Mouse (Mus musculus) stomach, embryonic 16.5 days (tissue): ENCODE data around the gene Nrm. TPM values are rescaled to one million over a fixed set of nuclear protein-coding genes. Genes with fewer than 3 reads are reported as not detected.

Experiments
- ATAC-seq: fragments of 200-750 bp; cut with Nextera tagmentation; 2 replicates; pipeline ENCODE4 v1.8.0; 2017; ENCODE audit warnings: moderate number of reproducible peaks, moderate TSS enrichment; ENCODE audit not compliant: insufficient read depth, low FRiP score
- H3K27ac ChIP-seq: fragments of 300-500 bp; sonication (generic); 2 replicates; pipeline ENCODE4 v1.5.1; 2014; ENCODE audit warnings: low read length
- H3K27me3 ChIP-seq: fragments of 300-500 bp; sonication (generic); 2 replicates; pipeline ENCODE4 v1.6.1; 2014; ENCODE audit warnings: low read length, control low read depth, mixed read lengths; ENCODE audit not compliant: control insufficient read depth, insufficient read depth
- H3K36me3 ChIP-seq: fragments of 300-500 bp; sonication (generic); 2 replicates; pipeline ENCODE4 v1.6.1; 2014; ENCODE audit warnings: low read length; ENCODE audit not compliant: control insufficient read depth, insufficient read depth
- H3K4me1 ChIP-seq: fragments of 300-500 bp; sonication (generic); 2 replicates; pipeline ENCODE4 v1.6.1; 2014; ENCODE audit warnings: low read length, control low read depth, mixed read lengths; ENCODE audit not compliant: control insufficient read depth, insufficient read depth
- H3K4me2 ChIP-seq: fragments of 300-500 bp; sonication (generic); 2 replicates; pipeline ENCODE4 v1.6.1; 2014; ENCODE audit warnings: low read depth, low read length, mixed read lengths
- H3K4me3 ChIP-seq: fragments of 300-500 bp; sonication (generic); replicated peaks from 2 replicates; pipeline ENCODE4 v1.5.1; 2014; ENCODE audit warnings: mild to moderate bottlenecking, low read length
- H3K9ac ChIP-seq: fragments of 300-500 bp; sonication (generic); 2 replicates; pipeline ENCODE4 v1.6.1; 2014; ENCODE audit warnings: low read length
- H3K9me3 ChIP-seq: fragments of 300-500 bp; sonication (generic); replicated peaks from 2 replicates; pipeline ENCODE4 v1.6.1; 2016; ENCODE audit warnings: low read length, control low read depth; ENCODE audit not compliant: control insufficient read depth
- WGBS: fragments of 180-500 bp; shearing (Covaris S2); extraction: QIAGEN DNeasy Blood & Tissue Kit; methylation state at CpG from one replicate; pipeline ENCODE4 v1.1.7; 2014; 5-methylcytosine and 5-hydroxymethylcytosine counted together
- polyA plus RNA-seq: library from polyadenylated mRNA; unstranded; fragments of >200 nt; fragmentation: Nextera tagmentation; extraction: Ambion mirVana; gene quantifications from 2 replicates; pipeline ENCODE4 v1.2.1, GENCODE M21; 2015

Gene Nrm
- polyA plus RNA-seq, 1 experiment from 2014 or later: 48.9 TPM

DNA sequence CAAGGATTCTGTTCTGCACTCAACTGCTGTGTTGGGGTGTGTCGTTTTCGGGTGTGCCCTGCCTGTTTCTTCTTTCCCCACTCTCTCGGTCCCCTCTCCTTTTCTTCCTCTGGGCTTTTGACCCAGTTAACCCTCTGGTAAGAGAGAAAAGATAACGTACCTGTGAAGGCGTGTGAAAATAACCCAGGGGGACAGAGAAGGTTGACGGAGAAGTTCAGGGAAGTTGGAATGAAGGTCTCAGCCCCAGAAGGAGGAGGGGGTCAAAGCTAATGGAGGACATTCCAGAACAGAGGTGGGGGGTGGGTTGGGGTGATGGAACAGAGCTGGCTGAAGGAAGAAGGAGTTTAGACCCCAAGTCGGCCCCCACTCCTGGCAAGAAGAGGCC, 7.8 kb downstream of the Nrm start:
- H3K4me2 ChIP-seq: peak overlapping the region; percentile 90
- WGBS: 4% methylated on average over 7 of the region's 7 CpGs
- ATAC-seq: no peak
- peak overlapping the region; percentile 85 for H3K9ac ChIP-seq
- peaks cover 6% of the 10 kb centered on the region; the same call in 1 of the 2 replicates for H3K36me3 ChIP-seq
- peaks cover 54% of the 10 kb centered on the region for H3K4me1 ChIP-seq
- peak overlapping the region; percentile 99 for H3K27ac ChIP-seq
- peak overlapping the region; percentile 74 for H3K4me3 ChIP-seq
- no peaks in the 10 kb centered on the region for H3K27me3 ChIP-seq
- peaks cover 5% of the 10 kb centered on the region; the same call in 1 of the 2 replicates for H3K9me3 ChIP-seq

DNA sequence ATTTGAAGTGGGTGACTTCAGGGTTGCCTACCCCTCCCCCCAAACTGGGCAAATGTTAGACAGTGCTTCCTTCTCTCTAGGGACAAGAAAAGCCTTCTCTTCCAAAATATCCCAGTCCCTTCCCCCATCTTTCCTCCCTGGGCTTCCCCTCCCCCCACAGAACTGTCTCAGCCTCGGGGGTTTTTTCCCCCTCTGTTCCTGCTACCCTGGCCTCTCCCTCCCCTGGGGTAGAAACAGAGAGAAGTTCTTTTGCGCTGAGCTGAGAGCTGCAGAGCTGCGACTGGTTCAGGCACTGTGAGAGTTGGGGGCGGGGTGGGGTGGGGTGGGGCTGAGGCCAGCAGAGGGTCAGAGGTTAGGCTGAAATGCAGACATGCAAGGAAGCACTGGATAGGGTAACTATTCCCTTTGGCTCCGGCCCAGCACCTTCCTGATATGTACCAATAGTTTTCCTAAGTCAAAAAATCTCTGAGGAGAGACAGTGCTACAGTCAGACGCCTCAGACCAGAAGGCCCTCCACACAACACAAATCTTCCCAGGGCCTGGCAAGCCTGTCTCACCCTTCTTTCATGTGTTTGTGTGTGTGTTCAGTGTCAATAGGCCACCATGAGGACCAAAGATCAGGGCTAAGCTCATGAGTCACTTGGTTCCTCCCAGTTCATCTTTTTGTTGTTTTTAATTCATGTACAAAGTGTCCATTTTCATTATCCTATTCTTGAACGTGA, 8.4 kb downstream of the Nrm start:
- H3K9me3 ChIP-seq: peaks cover 5% of the 10 kb centered on the region; the same call in 1 of the 2 replicates
- H3K4me3 ChIP-seq: peak overlapping the region; percentile 74
- H3K27ac ChIP-seq: peak overlapping the region; percentile 99
- WGBS: 2% methylated on average over 7 of the region's 7 CpGs
- peaks cover 6% of the 10 kb centered on the region; the same call in 1 of the 2 replicates for H3K36me3 ChIP-seq
- H3K9ac ChIP-seq: peak overlapping the region; percentile 85
- H3K4me1 ChIP-seq: peaks cover 54% of the 10 kb centered on the region
- no peaks in the 10 kb centered on the region for H3K27me3 ChIP-seq
- no peak for ATAC-seq
- peak overlapping the region; percentile 90 for H3K4me2 ChIP-seq

DNA sequence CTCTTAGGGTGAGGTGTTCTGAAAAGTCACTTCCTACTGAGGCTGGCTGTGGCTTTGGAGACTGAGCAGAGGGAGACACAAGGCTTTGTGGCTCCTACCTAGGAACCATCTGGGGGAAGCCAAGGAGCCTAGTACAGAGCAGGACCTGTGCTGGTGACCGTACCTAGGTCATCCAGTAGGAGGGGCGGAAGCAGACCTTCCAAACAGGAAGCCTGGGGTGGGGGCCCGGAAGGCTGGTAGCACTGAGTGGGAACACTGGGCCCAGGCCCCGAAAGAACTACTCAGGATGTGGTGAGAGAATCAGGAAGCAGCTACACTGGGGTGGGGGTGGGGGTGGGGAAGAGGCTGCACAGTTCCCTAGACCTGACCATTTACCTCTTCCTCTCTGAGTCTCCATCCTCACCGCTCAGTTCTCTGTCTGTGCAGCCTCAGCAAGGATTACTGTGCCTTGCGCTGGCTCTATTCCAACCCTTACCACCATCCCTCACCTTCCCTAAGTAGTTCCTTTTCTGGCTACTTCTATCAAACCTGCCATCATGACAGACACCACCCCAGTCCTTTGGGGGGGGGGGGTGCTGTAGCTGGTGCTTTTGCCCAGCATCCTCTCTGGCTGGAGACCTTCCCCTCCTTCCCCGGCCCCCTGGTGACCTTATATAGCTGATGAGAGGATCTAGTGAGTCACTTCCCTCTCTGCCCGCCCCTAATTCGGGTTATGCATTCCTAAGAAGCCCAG, 9.2 kb downstream of the Nrm start:
- Histone ChIP-seq H3K27ac (peak overlapping the region; percentile 99), H3K27me3 (no peaks in the 10 kb centered on the region), H3K9ac (peak overlapping the region; percentile 85), H3K9me3 (peaks cover 5% of the 10 kb centered on the region; the same call in 1 of the 2 replicates), H3K36me3 (peaks cover 6% of the 10 kb centered on the region; the same call in 1 of the 2 replicates), H3K4me3 (peak overlapping the region; percentile 74), H3K4me1 (peaks cover 47% of the 10 kb centered on the region), H3K4me2 (peak overlapping the region; percentile 90)
- ATAC-seq: peak; percentile 23; the same call in 1 of the 2 replicates
- 46% methylated on average over 9 of the region's 9 CpGs for WGBS

DNA sequence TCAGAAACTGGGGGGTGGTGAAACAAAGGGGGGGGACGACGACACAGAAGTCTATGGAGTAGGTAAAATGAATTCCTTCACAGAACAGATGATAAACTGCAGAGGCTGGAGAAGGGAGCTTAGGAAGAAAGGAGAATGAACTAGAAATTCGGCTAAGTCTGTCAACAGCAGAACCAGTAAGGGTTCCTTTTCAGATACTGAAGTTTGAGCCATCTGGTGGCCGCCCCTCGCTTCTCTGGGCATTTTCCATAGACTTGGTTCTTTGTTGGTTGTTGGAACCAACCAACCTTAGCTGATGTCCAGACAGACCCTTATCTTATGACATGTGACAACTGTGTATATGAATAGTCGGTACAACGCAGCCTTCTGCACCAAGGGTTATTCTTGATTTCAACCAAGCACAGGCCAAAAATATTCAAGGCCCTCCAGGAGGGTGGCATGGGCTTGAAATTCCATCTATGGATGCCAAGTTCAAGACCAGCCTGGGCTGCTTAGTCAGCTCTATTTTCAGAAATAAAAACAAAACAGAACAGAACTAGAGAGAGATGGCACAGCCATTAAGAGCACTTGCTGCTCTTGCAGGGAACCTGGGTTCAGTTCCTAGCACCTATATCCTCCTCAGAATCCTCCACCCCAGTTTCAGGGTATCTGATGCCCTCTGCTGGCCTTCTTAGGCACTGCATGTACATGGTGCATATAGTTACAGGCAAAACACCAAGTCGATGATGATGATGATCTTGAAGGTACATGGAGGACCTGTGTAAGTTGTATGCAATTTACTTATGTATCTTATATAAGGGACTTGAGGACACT, 10.0 kb downstream of the Nrm start:
- Histone ChIP-seq H3K9me3 (peaks cover 5% of the 10 kb centered on the region; the same call in 1 of the 2 replicates), H3K9ac (peak overlapping the region; percentile 85; the same call in 1 of the 2 replicates), H3K4me1 (peaks cover 47% of the 10 kb centered on the region), H3K4me3 (peak overlapping the region; percentile 74), H3K27me3 (no peaks in the 10 kb centered on the region), H3K27ac (peak overlapping the region; percentile 99), H3K36me3 (peaks cover 6% of the 10 kb centered on the region; the same call in 1 of the 2 replicates), H3K4me2 (peak overlapping the region; percentile 90)
- WGBS: 71% methylated on average over 8 of the region's 8 CpGs
- ATAC-seq: no peak

DNA sequence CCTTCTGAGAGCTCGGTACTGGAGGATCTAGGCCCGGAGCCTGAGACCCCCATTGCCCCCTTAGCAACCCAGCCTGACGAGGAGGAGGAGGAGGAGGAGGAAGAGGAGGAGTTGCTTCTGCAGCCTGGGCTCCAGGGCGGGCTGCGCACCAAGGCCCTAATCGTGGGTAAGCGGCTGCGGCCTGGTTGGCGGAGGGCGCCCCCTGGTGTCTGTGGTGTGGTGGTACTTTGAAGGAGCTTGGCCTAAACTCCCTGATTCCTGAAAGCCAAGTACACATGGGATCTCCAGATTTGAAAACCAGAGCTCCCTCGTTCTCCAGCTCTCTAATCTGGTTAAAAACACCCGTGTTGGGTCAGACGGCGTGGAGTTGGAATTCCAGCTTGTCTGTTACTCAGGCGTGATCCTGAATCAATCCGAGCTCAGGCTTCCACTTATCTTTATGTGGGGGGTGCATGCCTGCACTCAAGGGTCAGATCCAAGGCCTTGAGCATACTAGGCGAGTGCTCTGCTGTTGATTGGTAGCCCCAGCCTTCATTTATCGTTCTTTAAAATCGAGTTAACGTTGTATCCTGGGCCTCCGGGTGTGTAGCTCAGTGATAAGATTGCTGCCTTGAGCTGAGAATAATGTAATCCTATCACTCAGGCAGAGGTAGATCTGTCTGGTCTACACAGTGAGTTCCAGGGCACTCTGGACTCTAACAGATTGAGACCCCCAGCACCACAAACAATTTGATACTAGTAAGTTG, 12.8 kb downstream of the Nrm start:
- Histone ChIP-seq H3K4me2 (0 out of 2 replicates have a peak overlapping the region, but pooled peaks have one; percentile 16), H3K4me3 (no peak overlapping the region), H3K9ac (no peak overlapping the region), H3K9me3 (peaks cover 5% of the 10 kb centered on the region; the same call in 1 of the 2 replicates), H3K4me1 (peaks cover 30% of the 10 kb centered on the region), H3K27me3 (no peaks in the 10 kb centered on the region), H3K36me3 (peaks cover 6% of the 10 kb centered on the region; the same call in 1 of the 2 replicates), H3K27ac (no peak overlapping the region)
- WGBS: 24% methylated on average over 21 of the region's 21 CpGs
- ATAC-seq: 0 out of 2 replicates have a peak, but pooled peaks have one; percentile 31

DNA sequence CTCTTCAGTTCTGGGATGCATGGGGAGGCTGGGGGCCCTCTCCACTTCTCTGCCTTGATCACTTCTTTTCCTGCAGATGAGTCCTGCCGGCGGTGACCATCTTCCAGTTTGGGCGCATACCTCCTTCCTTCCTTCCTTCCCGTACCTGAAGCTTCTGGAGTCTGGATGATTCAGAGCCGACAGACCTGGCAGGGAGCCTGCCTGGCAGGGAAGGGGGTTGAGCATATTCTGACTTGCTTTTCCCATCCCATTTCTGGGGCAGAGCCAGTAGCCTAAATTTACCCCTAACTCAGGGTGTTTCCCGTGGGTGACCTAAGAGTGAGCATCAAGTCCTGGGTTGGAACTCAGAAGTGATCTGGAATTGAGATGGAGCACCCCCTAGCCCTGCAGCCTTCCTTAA, 13.6 kb downstream of the Nrm start:
- 86% methylated on average over 6 of the region's 6 CpGs for WGBS
- ATAC-seq: no peak

DNA sequence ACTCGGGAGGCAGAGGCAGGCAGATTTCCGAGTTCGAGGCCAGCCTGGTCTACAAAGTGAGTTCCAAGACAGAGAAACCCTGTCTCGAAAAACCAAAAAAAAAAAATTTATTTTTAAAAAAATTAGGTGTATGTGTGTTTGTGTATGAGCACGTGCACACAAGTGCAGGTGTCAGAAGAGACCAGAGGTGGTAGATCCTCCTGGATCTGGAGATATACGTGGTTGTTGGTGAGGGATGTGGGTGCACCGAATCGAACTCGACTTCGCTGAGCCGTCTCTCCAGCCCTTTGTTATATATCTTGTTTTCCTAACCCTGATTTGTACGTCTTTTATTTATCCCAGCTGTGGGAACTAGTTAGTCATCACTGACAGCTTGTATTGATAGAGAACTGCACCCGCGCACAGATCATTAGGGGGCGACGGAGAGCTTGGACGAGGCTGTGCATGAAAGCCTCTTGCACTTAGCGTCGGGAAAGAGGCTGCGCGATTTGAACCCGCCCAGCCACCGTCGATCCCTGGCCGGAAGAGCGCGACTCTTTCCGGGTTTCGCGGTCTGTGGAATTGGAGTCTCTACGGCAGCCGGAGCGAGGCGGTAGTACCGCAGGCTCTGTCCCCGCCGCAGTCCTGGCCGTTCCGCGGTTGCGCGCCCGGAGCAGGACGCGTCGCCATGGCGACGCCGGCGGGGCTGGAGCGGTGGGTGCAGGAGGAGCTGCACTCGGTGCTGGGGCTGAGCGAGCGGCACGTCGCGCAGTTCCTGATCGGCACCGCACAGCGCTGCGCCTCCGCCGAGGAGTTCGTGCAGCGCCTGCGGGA, 18.3 kb downstream of the Nrm start, which contains the start of gene Dhx16:
Gene Dhx16 (plus strand): TSS at position 575 of the 813 bp plus-strand sequence.
- H3K36me3 ChIP-seq: no peaks in the 10 kb centered on the region
- peak within 1 kb of the TSS; percentile 66; the same call in 1 of the 2 replicates for H3K27ac ChIP-seq
- peak within 1 kb of the TSS; percentile 94 for H3K4me3 ChIP-seq
- peak within 1 kb of the TSS; percentile 67 for H3K4me2 ChIP-seq
- no peaks in the 10 kb centered on the region for H3K9me3 ChIP-seq
- 5% methylated on average over 66 of the region's 66 CpGs for WGBS
- H3K27me3 ChIP-seq: no peaks in the 10 kb centered on the region
- H3K4me1 ChIP-seq: peaks cover 7% of the 10 kb centered on the region
- ATAC-seq: peak; percentile 92
- H3K9ac ChIP-seq: peak within 1 kb of the TSS; percentile 88

More for the DNA sequence above, 13.6 kb downstream of the Nrm start:
- no peaks in the 10 kb centered on the region for H3K27me3 ChIP-seq
- H3K36me3 ChIP-seq: peaks cover 6% of the 10 kb centered on the region; the same call in 1 of the 2 replicates
- no peak overlapping the region for H3K27ac ChIP-seq
- no peak overlapping the region for H3K4me2 ChIP-seq
- no peak overlapping the region for H3K9ac ChIP-seq
- no peak overlapping the region for H3K4me3 ChIP-seq
- H3K9me3 ChIP-seq: peaks cover 5% of the 10 kb centered on the region; the same call in 1 of the 2 replicates
- peaks cover 23% of the 10 kb centered on the region for H3K4me1 ChIP-seq
